ENCODE assay signal across 16 mouse cellular contexts in genomic region chr13:114834580-114834979, GRCm38 (mm10). TPM values are rescaled to one million over a fixed set of nuclear protein-coding genes. Genes with fewer than 3 reads are reported as not detected.
A peak's percentile ranks its signal among the peaks of the same experiment; 100 is the strongest.
DNase-seq lines count a peak whose midpoint lies in the region; ATAC-seq and TF ChIP-seq lines count a peak whose summit lies in the region.
"Had no signal": no experiment of that assay in that cellular context is flagged by ENCODE, and none has a peak within 500 bp of the region (broad histone marks: within the 10 kb centered on the region; RNA-seq: fewer than 3 reads in every experiment).

No protein-coding gene starts in this region.

- no peaks in the 10 kb centered on the region for H3K27me3 ChIP-seq in heart, embryonic 16.5 days (ENCODE audit: control insufficient read depth, insufficient read depth, low read length)
- H3K27me3 ChIP-seq in heart, embryonic 12.5 days (replicated peaks): no peaks in the 10 kb centered on the region
- H3K27me3 ChIP-seq in hindbrain, embryonic 16.5 days (replicated peaks; ENCODE audit: control insufficient read depth, insufficient read depth, low read length): no peaks in the 10 kb centered on the region
- H3K27me3 ChIP-seq: embryonic facial prominence, embryonic 13.5 days; intestine, embryonic 15.5 days; limb, embryonic 15.5 days; midbrain, embryonic 13.5 days had no signal

- H3K4me2 ChIP-seq in heart, embryonic 16.5 days (ENCODE audit: low read depth, low read length): no peak overlapping the region
- no peak overlapping the region for H3K4me2 ChIP-seq in heart, embryonic 12.5 days
- H3K4me2 ChIP-seq in hindbrain, embryonic 16.5 days (ENCODE audit: low read length): no peak overlapping the region
- H3K4me2 ChIP-seq: embryonic facial prominence, embryonic 13.5 days; intestine, embryonic 15.5 days; limb, embryonic 15.5 days; midbrain, embryonic 13.5 days had no signal

- DNase-seq in 416B (ENCODE audit: low read depth): peak; percentile 67
- DNase-seq in lung, postnatal 36 days: peak; percentile 33
- no peak for DNase-seq in left cerebral cortex, adult 8-10 months (ENCODE audit: low spot score in 2 of 2)
- DNase-seq in urinary bladder, adult 2 months (ENCODE audit: low spot score): no peak
- DNase-seq: adrenal gland, postnatal 14 days; cerebellum, postnatal 36 days had no signal

- no peaks in the 10 kb centered on the region for H3K9me3 ChIP-seq in heart, embryonic 16.5 days (replicated peaks; ENCODE audit: control insufficient read depth, low read length)
- no peaks in the 10 kb centered on the region for H3K9me3 ChIP-seq in heart, embryonic 12.5 days (replicated peaks)
- H3K9me3 ChIP-seq in hindbrain, embryonic 16.5 days (ENCODE audit: control insufficient read depth, low read length): no peaks in the 10 kb centered on the region
- H3K9me3 ChIP-seq: embryonic facial prominence, embryonic 13.5 days; forebrain, embryonic 10.5 days; intestine, embryonic 15.5 days; limb, embryonic 15.5 days; midbrain, embryonic 13.5 days had no signal

- H3K4me1 ChIP-seq in heart, embryonic 16.5 days (ENCODE audit: control insufficient read depth, insufficient read depth, low read length): peaks cover 12% of the 10 kb centered on the region
- peaks cover 12% of the 10 kb centered on the region; the same call in 1 of the 2 replicates for H3K4me1 ChIP-seq in heart, embryonic 12.5 days (replicated peaks)
- H3K4me1 ChIP-seq in bone marrow macrophage, adult 2 months (ENCODE audit: control insufficient read depth, insufficient read depth, low read length): peaks cover 9% of the 10 kb centered on the region
- no peaks in the 10 kb centered on the region for H3K4me1 ChIP-seq in hindbrain, embryonic 16.5 days (ENCODE audit: control insufficient read depth, insufficient read depth, low read depth, low read length)

- H3K27ac ChIP-seq in heart, embryonic 16.5 days (ENCODE audit: low read length): 0 out of 2 replicates have a peak overlapping the region, but pooled peaks have one; percentile 25
- no peak overlapping the region for H3K27ac ChIP-seq in heart, embryonic 12.5 days (ENCODE audit: poor library complexity, severe bottlenecking)
- peak overlapping the region; percentile 4; the same call in 1 of the 2 replicates for H3K27ac ChIP-seq in bone marrow macrophage, adult 2 months (ENCODE audit: insufficient read depth, low read depth, low read length)
- no peak overlapping the region for H3K27ac ChIP-seq in hindbrain, embryonic 16.5 days (ENCODE audit: low read depth, low read length)
- H3K27ac ChIP-seq: embryonic facial prominence, embryonic 13.5 days; forebrain, embryonic 10.5 days; intestine, embryonic 15.5 days; kidney, postnatal 0 days; limb, embryonic 15.5 days; midbrain, embryonic 13.5 days had no signal

- H3K9ac ChIP-seq in heart, embryonic 16.5 days (ENCODE audit: low read length): no peak overlapping the region
- no peak overlapping the region for H3K9ac ChIP-seq in heart, embryonic 12.5 days
- H3K9ac ChIP-seq in hindbrain, embryonic 16.5 days (ENCODE audit: low read depth, low read length): no peak overlapping the region
- H3K9ac ChIP-seq: embryonic facial prominence, embryonic 13.5 days; intestine, embryonic 15.5 days; limb, embryonic 15.5 days; midbrain, embryonic 13.5 days had no signal

- WGBS in heart, embryonic 16.5 days: 25% methylated on average over 2 of the region's 2 CpGs
- WGBS in heart, embryonic 12.5 days: 53% methylated on average over 2 of the region's 2 CpGs
- WGBS in hindbrain, embryonic 16.5 days: 50% methylated on average over 2 of the region's 2 CpGs

- TF ChIP-seq POLR2A in bone marrow macrophage, adult 2 months (IDR thresholded peaks at IDR 0.05; ENCODE audit: borderline replicate concordance, low read depth, low read length): no peak

- no peak for ATAC-seq in heart, embryonic 16.5 days (replicated peaks; ENCODE audit: extremely low read depth, insufficient read depth, low FRiP score)
- no peak for ATAC-seq in heart, embryonic 12.5 days (ENCODE audit: insufficient number of reproducible peaks, low FRiP score)
- ATAC-seq in hindbrain, embryonic 16.5 days: no peak
- ATAC-seq: intestine, embryonic 15.5 days; midbrain, embryonic 13.5 days had no signal

- TF ChIP-seq CTCF in bone marrow macrophage, adult 2 months (IDR thresholded peaks at IDR 0.05; ENCODE audit: low read depth, low read length): no peak

- no peak overlapping the region for H3K4me3 ChIP-seq in heart, embryonic 16.5 days (ENCODE audit: low read length)
- no peak overlapping the region for H3K4me3 ChIP-seq in heart, embryonic 12.5 days
- no peak overlapping the region for H3K4me3 ChIP-seq in bone marrow macrophage, adult 2 months (ENCODE audit: insufficient read depth, low read length)
- no peak overlapping the region for H3K4me3 ChIP-seq in hindbrain, embryonic 16.5 days (ENCODE audit: low read length)
- H3K4me3 ChIP-seq: embryonic facial prominence, embryonic 13.5 days; forebrain, embryonic 10.5 days; intestine, embryonic 15.5 days; limb, embryonic 15.5 days; midbrain, embryonic 13.5 days had no signal

- H3K36me3 ChIP-seq in heart, embryonic 16.5 days (ENCODE audit: control insufficient read depth, insufficient read depth): peaks cover 15% of the 10 kb centered on the region; the same call in 1 of the 2 replicates
- H3K36me3 ChIP-seq in heart, embryonic 12.5 days: peaks cover 23% of the 10 kb centered on the region
- H3K36me3 ChIP-seq in hindbrain, embryonic 16.5 days (ENCODE audit: control insufficient read depth, insufficient read depth, low read length): peaks cover 8% of the 10 kb centered on the region

RNA-seq across cellular contexts. Expression of gene Mocs2, which starts 16.5 kb away (rescaled TPM):
- polyA plus RNA-seq in heart, embryonic 16.5 days (2015; fragmentation: Nextera tagmentation; extraction: Ambion mirVana): 65.5 and 69.3 TPM in 2 replicates
- 51.7 and 56.8 TPM in 2 replicates for polyA plus RNA-seq in heart, embryonic 12.5 days (2016; fragmentation: Nextera tagmentation; extraction: Ambion mirVana)
- 49.9 and 50.9 TPM in 2 replicates for polyA plus RNA-seq in bone marrow macrophage, adult 2 months (2012; ENCODE audit: insufficient read depth, insufficient read length, missing spikeins)
- total RNA-seq in left cerebral cortex, adult 8-10 months (2022): 10 to 100 TPM; 69.5 to 96.8 (median 80.7) TPM
- polyA plus RNA-seq in urinary bladder, adult 2 months (2012; rRNA removed): 99.1 and 131 TPM in 2 replicates
- polyA plus RNA-seq in hindbrain, embryonic 16.5 days (2015; fragmentation: Nextera tagmentation; extraction: Ambion mirVana): 136 and 144 TPM in 2 replicates

Comparison
In these comparisons a context has a peak if more than half of its experiments do, and no peak if none do; other contexts are left out.
1. H3K27ac ChIP-seq: peak in heart, embryonic 16.5 days (single experiment) and bone marrow macrophage, adult 2 months (single experiment); none in heart, embryonic 12.5 days (single experiment) and hindbrain, embryonic 16.5 days (single experiment).
2. DNase-seq: peak in 416B (single experiment) and lung, postnatal 36 days (single experiment); none in left cerebral cortex, adult 8-10 months (0 of 2) and urinary bladder, adult 2 months (single experiment).